Mouse (Mus musculus) ES-Bruce4 (cell line): ENCODE data around the gene Fam189a2. TPM values are rescaled to one million over a fixed set of nuclear protein-coding genes. Genes with fewer than 3 reads are reported as not detected.
A peak's percentile ranks its signal among the peaks of the same experiment; 100 is the strongest.

Experiments
- H3K27ac ChIP-seq: 2 replicates; pipeline ENCODE4 v1.5.1; 2012; ENCODE audit warnings: low read length, inconsistent platforms; ENCODE audit not compliant: insufficient read depth
- H3K27me3 ChIP-seq: 2 replicates; pipeline ENCODE4 v1.6.1; 2012; ENCODE audit warnings: mild to moderate bottlenecking, low read length, inconsistent platforms; ENCODE audit not compliant: control insufficient read depth, poor library complexity, insufficient read depth, severe bottlenecking
- H3K36me3 ChIP-seq: 2 replicates; pipeline ENCODE4 v1.6.1; 2012; ENCODE audit warnings: inconsistent platforms, mild to moderate bottlenecking, low read length, moderate library complexity; ENCODE audit not compliant: control insufficient read depth, poor library complexity, insufficient read depth, severe bottlenecking
- H3K4me1 ChIP-seq: one replicate; pipeline ENCODE4 v1.8.1; 2011; ENCODE audit warnings: low read length; ENCODE audit not compliant: control insufficient read depth, insufficient read depth
- H3K4me3 ChIP-seq: 2 replicates; pipeline ENCODE4 v1.5.1; 2011; ENCODE audit warnings: low read depth, mild to moderate bottlenecking, low read length
- H3K9ac ChIP-seq: 2 replicates; pipeline ENCODE4 v1.6.1; 2012; ENCODE audit warnings: low read depth, mild to moderate bottlenecking, inconsistent platforms; ENCODE audit not compliant: poor library complexity, severe bottlenecking
- H3K9me3 ChIP-seq: replicated peaks from 2 replicates; pipeline ENCODE4 v1.6.1; 2012; ENCODE audit warnings: mild to moderate bottlenecking, low read length, inconsistent platforms; ENCODE audit not compliant: control insufficient read depth, poor library complexity, insufficient read depth, severe bottlenecking
- CTCF ChIP-seq: IDR thresholded peaks from one replicate; pipeline ENCODE4 v1.8.1; 2011; ENCODE audit warnings: low read depth, low read length
- EP300 ChIP-seq: IDR thresholded peaks from 2 replicates; pipeline ENCODE4 v1.6.1; 2011; ENCODE audit warnings: low read depth, low read length; ENCODE audit not compliant: insufficient read depth
- POLR2A ChIP-seq: IDR thresholded peaks from one replicate; pipeline ENCODE4 v1.8.1; 2011; ENCODE audit warnings: low read length; ENCODE audit not compliant: insufficient read depth
- polyA plus RNA-seq: library from polyadenylated mRNA; stranded (reverse); fragments of >200 nt; gene quantifications from 2 replicates; pipeline ENCODE4 v1.2.4, GENCODE M21; 2011; ENCODE audit warnings: low read depth; ENCODE audit not compliant: missing spikeins, insufficient read depth, insufficient read length

Fam189a2 gene
- polyA plus RNA-seq, result 1.7 and 2.0 TPM in 2 replicates

- no peaks in the 10 kb centered on the region for H3K4me1 ChIP-seq
Measured at GRCm38 (mm10) chr19:24030871-24031556, at the start of gene Fam189a2. Fam189a2 (minus strand) TSS chr19:24031019.

GRCm38 (mm10) chr19:24077658-24078057, 46.8 kb upstream of the Fam189a2 start:
- Histone ChIP-seq H3K9me3 (no peaks in the 10 kb centered on the region), H3K27me3 (no peaks in the 10 kb centered on the region), H3K4me1 (no peaks in the 10 kb centered on the region), H3K4me3 (no peak overlapping the region), H3K27ac (no peak overlapping the region), H3K9ac (no peak overlapping the region), H3K36me3 (no peaks in the 10 kb centered on the region)
- TF ChIP-seq POLR2A (no peak), CTCF (no peak), EP300 (no peak)

More at GRCm38 (mm10) chr19:24030871-24031556, at the start of gene Fam189a2:
- peak within 1 kb of the TSS; percentile 81 for H3K9ac ChIP-seq
- H3K9me3 ChIP-seq, result no peaks in the 10 kb centered on the region
- peaks cover 9% of the 10 kb centered on the region for H3K27me3 ChIP-seq
- H3K4me3 ChIP-seq, result peak within 1 kb of the TSS; percentile 79
- no peak within 1 kb of the TSS for H3K27ac ChIP-seq
- TF ChIP-seq POLR2A (no peak), EP300 (no peak), CTCF (no peak)
- H3K36me3 ChIP-seq, result no peaks in the 10 kb centered on the region

GRCm38 (mm10) chr19:24076536-24076935, 45.7 kb upstream of the Fam189a2 start:
- TF ChIP-seq CTCF (no peak), EP300 (no peak), POLR2A (no peak)
- H3K36me3 ChIP-seq, result no peaks in the 10 kb centered on the region
- H3K27me3 ChIP-seq, result no peaks in the 10 kb centered on the region
- H3K9me3 ChIP-seq, result no peaks in the 10 kb centered on the region
- no peak overlapping the region for H3K27ac ChIP-seq
- H3K4me3 ChIP-seq, result no peak overlapping the region
- H3K9ac ChIP-seq, result no peak overlapping the region
- H3K4me1 ChIP-seq, result no peaks in the 10 kb centered on the region

- Histone ChIP-seq H3K9me3 (no peaks in the 10 kb centered on the region), H3K27me3 (no peaks in the 10 kb centered on the region), H3K9ac (no peak overlapping the region), H3K4me3 (no peak overlapping the region), H3K4me1 (no peaks in the 10 kb centered on the region), H3K36me3 (no peaks in the 10 kb centered on the region), H3K27ac (no peak overlapping the region)
- no peak for TF ChIP-seq POLR2A
- no peak for TF ChIP-seq EP300
- TF ChIP-seq CTCF, result no peak
Measured at GRCm38 (mm10) chr19:24075927-24076326, 45.1 kb upstream of the Fam189a2 start.

- TF ChIP-seq EP300 (no peak), POLR2A (no peak), CTCF (no peak)
- Histone ChIP-seq H3K9ac (no peak overlapping the region), H3K4me1 (no peaks in the 10 kb centered on the region), H3K36me3 (no peaks in the 10 kb centered on the region), H3K9me3 (no peaks in the 10 kb centered on the region), H3K27ac (no peak overlapping the region), H3K4me3 (no peak overlapping the region), H3K27me3 (no peaks in the 10 kb centered on the region)
Measured at GRCm38 (mm10) chr19:24073155-24073554, 42.3 kb upstream of the Fam189a2 start.

GRCm38 (mm10) chr19:24064348-24064895, 33.6 kb upstream of the Fam189a2 start:
- Histone ChIP-seq H3K27ac (no peak overlapping the region), H3K9ac (no peak overlapping the region), H3K4me1 (no peaks in the 10 kb centered on the region), H3K4me3 (no peak overlapping the region), H3K36me3 (no peaks in the 10 kb centered on the region), H3K27me3 (no peaks in the 10 kb centered on the region; the same call in 1 of the 2 replicates), H3K9me3 (no peaks in the 10 kb centered on the region)
- TF ChIP-seq CTCF, result no peak
- TF ChIP-seq POLR2A, result no peak
- no peak for TF ChIP-seq EP300
